9 mouse cellular contexts compared by ENCODE assay signal in the genomic region with DNA sequence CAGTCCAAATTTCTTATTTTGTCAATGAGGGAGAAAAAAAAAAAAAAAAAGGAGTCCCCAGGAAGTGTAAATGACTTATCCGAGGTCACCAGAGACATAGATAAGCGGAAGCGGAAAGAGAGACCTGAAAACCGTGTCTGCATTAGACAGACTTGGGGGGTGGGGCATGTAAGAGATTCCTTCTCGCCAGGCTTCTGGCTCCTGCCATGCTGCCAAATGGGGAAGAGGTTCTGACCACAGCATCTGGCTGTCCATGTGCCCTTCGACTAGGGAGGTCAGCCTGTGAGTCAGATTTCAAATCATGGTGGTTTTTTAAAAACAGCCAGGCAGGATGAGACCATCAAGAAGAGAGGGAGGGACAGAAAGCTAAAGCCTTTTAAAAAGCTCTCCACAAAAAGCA. TPM values are rescaled to one million over a fixed set of nuclear protein-coding genes. Genes with fewer than 3 reads are reported as not detected.
DNase-seq lines count a peak whose midpoint lies in the region; ATAC-seq and TF ChIP-seq lines count a peak whose summit lies in the region.
"Had no signal": no experiment of that assay in that cellular context is flagged by ENCODE, and none has a peak within 500 bp of the region (broad histone marks: within the 10 kb centered on the region; RNA-seq: fewer than 3 reads in every experiment).

No protein-coding gene starts in this region.

- H3K4me2 ChIP-seq in heart, embryonic 13.5 days = peak overlapping the region; percentile 62
- H3K4me2 ChIP-seq in limb, embryonic 14.5 days (replicated peaks; ENCODE audit: low read depth, low read length, severe bottlenecking) = 0 out of 2 replicates have a peak overlapping the region, but pooled peaks have one; percentile 22

- H3K9me3 ChIP-seq in heart, embryonic 13.5 days = 0 out of 2 replicates have a peak, but pooled peaks cover 3% of the 10 kb centered on the region
- H3K9me3 ChIP-seq in limb, embryonic 14.5 days (ENCODE audit: control insufficient read depth, low read length) = no peaks in the 10 kb centered on the region

- H3K4me1 ChIP-seq in heart, embryonic 13.5 days = peaks cover 26% of the 10 kb centered on the region
- H3K4me1 ChIP-seq in limb, embryonic 14.5 days (ENCODE audit: control insufficient read depth, insufficient read depth, low read length) = peaks cover 13% of the 10 kb centered on the region

- no peaks in the 10 kb centered on the region for H3K36me3 ChIP-seq in heart, embryonic 13.5 days
- no peaks in the 10 kb centered on the region for H3K36me3 ChIP-seq in limb, embryonic 14.5 days (ENCODE audit: control insufficient read depth, insufficient read depth, low read length)

- 9% methylated on average over 6 of the region's 6 CpGs for WGBS in heart, embryonic 13.5 days
- 10% methylated on average over 6 of the region's 6 CpGs for WGBS in limb, embryonic 14.5 days

- no peak overlapping the region for H3K27ac ChIP-seq in heart, embryonic 13.5 days (replicated peaks)
- H3K27ac ChIP-seq in limb, embryonic 14.5 days (replicated peaks; ENCODE audit: low read depth, low read length) = no peak overlapping the region

- H3K9ac ChIP-seq in heart, embryonic 13.5 days = no peak overlapping the region
- H3K9ac ChIP-seq in limb, embryonic 14.5 days (ENCODE audit: low read depth, low read length, severe bottlenecking) = no peak overlapping the region

- TF ChIP-seq POLR2A in limb, embryonic 14.5 days (IDR thresholded peaks at IDR 0.05; ENCODE audit: borderline replicate concordance, extremely low read depth, insufficient read depth, insufficient read length) = no peak

- peak; percentile 79 for ATAC-seq in common myeloid progenitor, adult 5-6 weeks (replicated peaks; ENCODE audit: low read depth, poor library complexity, severe bottlenecking)
- no peak for ATAC-seq in heart, embryonic 13.5 days (ENCODE audit: extremely low read depth, insufficient number of reproducible peaks, low FRiP score, low TSS enrichment)
- ATAC-seq in limb, embryonic 14.5 days (ENCODE audit: low FRiP score, low read depth) = no peak

- peak; percentile 48 to 56 for DNase-seq in cerebellum, postnatal 10 days
- no peak for DNase-seq in cerebellum, adult 9-11 months
- no peak for DNase-seq in limb, embryonic 14.5 days (ENCODE audit: low spot score)
- DNase-seq in skeletal muscle tissue, adult 2 months (ENCODE audit: low read depth, low spot score) = peak; percentile 70
- no peak for DNase-seq in retina, postnatal 1 day
- no peak for DNase-seq in cerebellum, postnatal 4 days (ENCODE audit: low spot score in 2 of 2)

- H3K4me3 ChIP-seq in heart, embryonic 13.5 days = peak overlapping the region; percentile 20; the same call in 1 of the 2 replicates
- H3K4me3 ChIP-seq in limb, embryonic 14.5 days (replicated peaks; ENCODE audit: low read length) = no peak overlapping the region

- no peaks in the 10 kb centered on the region for H3K27me3 ChIP-seq in heart, embryonic 13.5 days (replicated peaks)
- no peaks in the 10 kb centered on the region for H3K27me3 ChIP-seq in limb, embryonic 14.5 days (ENCODE audit: control insufficient read depth, insufficient read depth, low read length)

RNA-seq across cellular contexts. Expression of a gene that starts 15.0 kb away (rescaled TPM):
- total RNA-seq in common myeloid progenitor, adult 5-6 weeks (2017) = not detected in 2 replicates
- 0.87 and 0.92 TPM in 2 replicates for polyA plus RNA-seq in heart, embryonic 13.5 days (2015; fragmentation: Nextera tagmentation; extraction: Ambion mirVana)
- polyA plus RNA-seq in limb, embryonic 14.5 days (2012; rRNA removed) = 0.57 and 0.60 TPM in 2 replicates
- 0.46 and 0.87 TPM in 2 replicates for polyA plus RNA-seq in limb, embryonic 14.5 days (2014; fragmentation: Nextera tagmentation; extraction: Ambion mirVana)
- polyA plus RNA-seq: erythroblast, embryonic 14.5 days had no signal

Comparison
In these comparisons a context has a peak if more than half of its experiments do, and no peak if none do; other contexts are left out.
1. DNase-seq: peak in cerebellum, postnatal 10 days (2 of 2) and skeletal muscle tissue, adult 2 months (single experiment); none in cerebellum, adult 9-11 months (single experiment), limb, embryonic 14.5 days (single experiment), retina, postnatal 1 day (single experiment) and cerebellum, postnatal 4 days (0 of 2).